Mouse (Mus musculus) cortical plate, adult 2 months (tissue): ENCODE data around the gene Lrrc2. TPM values are rescaled to one million over a fixed set of nuclear protein-coding genes. Genes with fewer than 3 reads are reported as not detected.

ENCODE experiments used
- H3K27ac ChIP-seq: fragments of 200-500 bp; 2 replicates; pipeline ENCODE4 v1.5.1; 2012; ENCODE audit warnings: low read length, control low read depth, inconsistent platforms; ENCODE audit not compliant: insufficient read depth
- H3K4me1 ChIP-seq: fragments of 200-500 bp; 2 replicates; pipeline ENCODE4 v1.6.1; 2011; ENCODE audit warnings: low read length; ENCODE audit not compliant: control insufficient read depth, insufficient read depth
- H3K4me3 ChIP-seq: fragments of 200-500 bp; 2 replicates; pipeline ENCODE4 v1.5.1; 2011; ENCODE audit warnings: mild to moderate bottlenecking, low read length, control low read depth; ENCODE audit not compliant: insufficient read depth
- CTCF ChIP-seq: fragments of 200-500 bp; IDR thresholded peaks from 2 replicates; pipeline ENCODE4 v1.5.1; 2011; ENCODE audit warnings: mild to moderate bottlenecking, control low read depth, low read length; ENCODE audit not compliant: insufficient read depth; ENCODE audit errors: extremely low read depth
- POLR2A ChIP-seq: fragments of 200-500 bp; IDR thresholded peaks from 2 replicates; pipeline ENCODE4 v1.6.1; 2011; ENCODE audit warnings: mild to moderate bottlenecking, low read length, control low read depth; ENCODE audit not compliant: insufficient read depth; ENCODE audit errors: extremely low read depth
- polyA plus RNA-seq: library from polyadenylated mRNA; depleted of rRNA; stranded (reverse); fragments of >200 nt; gene quantifications from 2 replicates; pipeline ENCODE4 v1.2.3, GENCODE M21; 2012

Lrrc2 gene
- polyA plus RNA-seq, 1 experiment, result 1.3 TPM

DNA sequence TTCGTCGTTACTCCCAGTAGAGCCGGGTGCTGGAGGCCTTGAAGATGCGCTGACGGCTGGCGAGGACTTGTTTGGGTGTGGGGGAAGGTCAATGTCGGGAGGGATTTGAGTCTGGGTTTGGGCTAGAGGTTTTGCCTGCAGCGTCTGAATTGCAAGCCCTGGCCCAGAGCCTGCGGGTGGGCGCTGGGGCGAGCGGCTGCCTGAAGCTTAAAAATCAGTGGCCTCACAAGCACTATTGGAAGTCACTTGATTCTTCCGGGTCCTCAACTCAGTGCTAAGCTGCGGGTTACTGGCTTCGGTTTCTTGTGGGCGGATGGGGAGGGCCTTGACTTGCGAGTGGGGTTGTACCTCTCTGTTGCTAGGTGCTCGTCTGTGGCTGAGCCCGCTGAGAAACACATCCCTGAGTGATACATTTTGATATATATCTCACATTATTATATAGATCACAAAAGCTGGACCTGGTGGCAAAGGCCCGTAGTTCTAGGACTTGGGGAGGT lies 4.7 kb upstream of the Lrrc2 start:
- no peak overlapping the region for H3K27ac ChIP-seq
- H3K4me3 ChIP-seq, result no peak overlapping the region
- TF ChIP-seq POLR2A (no peak), CTCF (no peak)
- no peaks in the 10 kb centered on the region for H3K4me1 ChIP-seq

DNA sequence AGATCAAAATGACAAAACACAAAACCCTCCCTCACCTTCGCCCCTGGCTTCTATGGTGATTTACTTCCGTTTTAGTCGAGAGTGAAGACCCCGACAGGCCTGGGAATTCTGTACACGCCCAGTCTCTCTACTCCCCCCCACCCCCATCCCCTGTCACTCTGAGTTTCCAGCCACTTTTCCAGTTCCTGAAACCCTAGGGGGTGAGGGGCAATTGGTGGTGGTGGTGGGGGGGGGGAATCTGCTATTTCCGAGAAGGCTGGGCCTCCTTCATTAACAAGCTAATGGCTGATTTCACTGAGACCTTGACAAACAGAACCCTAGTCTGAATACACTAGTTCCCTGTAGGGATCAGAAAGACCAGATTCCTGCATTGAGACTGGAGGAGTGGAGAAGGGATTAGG lies 4.1 kb upstream of the Lrrc2 start:
- Histone ChIP-seq H3K27ac (no peak overlapping the region), H3K4me3 (no peak overlapping the region), H3K4me1 (no peaks in the 10 kb centered on the region)
- no peak for TF ChIP-seq POLR2A
- no peak for TF ChIP-seq CTCF

DNA sequence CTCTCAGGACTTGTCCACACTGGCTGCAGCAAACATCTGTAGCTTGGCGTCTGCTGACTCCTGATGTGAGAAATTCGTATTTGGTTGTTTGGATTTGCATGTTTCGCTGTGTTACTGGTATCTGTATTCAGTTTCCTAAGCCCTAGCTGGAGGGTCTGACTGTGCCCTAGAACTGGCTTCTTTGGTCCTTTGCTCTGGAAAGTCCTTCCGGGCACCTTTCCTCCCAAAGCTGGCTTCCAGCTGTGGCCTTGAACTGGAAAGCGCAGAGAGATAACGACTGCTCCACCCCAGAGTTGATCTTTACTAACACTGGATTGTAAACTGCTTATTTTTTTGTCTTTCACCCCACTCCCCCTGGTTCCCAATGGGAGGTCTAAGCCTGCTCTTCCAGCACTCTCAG lies 3.4 kb upstream of the Lrrc2 start:
- Histone ChIP-seq H3K4me1 (no peaks in the 10 kb centered on the region), H3K27ac (no peak overlapping the region), H3K4me3 (no peak overlapping the region)
- TF ChIP-seq CTCF, result no peak
- no peak for TF ChIP-seq POLR2A

DNA sequence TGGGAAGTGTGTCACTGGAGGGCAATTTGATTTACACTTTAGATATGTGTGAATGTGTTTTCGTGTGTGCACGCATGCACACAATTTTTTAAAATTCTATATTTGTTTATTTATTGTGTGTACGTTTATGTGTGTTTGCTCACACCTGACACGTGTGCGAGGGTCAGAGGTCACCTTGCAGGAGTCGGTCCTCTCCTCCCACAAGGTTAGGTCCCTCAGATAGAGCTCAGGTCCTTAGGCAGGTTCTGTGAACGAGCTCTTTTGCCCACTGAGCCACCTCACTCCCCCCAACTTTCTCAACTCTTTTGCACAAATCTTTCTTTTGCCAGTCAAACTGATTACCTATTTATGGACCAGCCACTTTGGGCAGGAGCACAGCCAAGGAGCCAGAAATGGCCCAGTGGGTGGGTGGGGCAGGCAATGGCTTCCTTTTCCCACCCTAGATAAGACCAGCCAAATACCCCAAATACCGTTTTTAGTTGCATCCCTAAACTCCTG lies 2.5 kb upstream of the Lrrc2 start:
- Histone ChIP-seq H3K27ac (no peak overlapping the region), H3K4me1 (no peaks in the 10 kb centered on the region), H3K4me3 (no peak overlapping the region)
- no peak for TF ChIP-seq POLR2A
- no peak for TF ChIP-seq CTCF

DNA sequence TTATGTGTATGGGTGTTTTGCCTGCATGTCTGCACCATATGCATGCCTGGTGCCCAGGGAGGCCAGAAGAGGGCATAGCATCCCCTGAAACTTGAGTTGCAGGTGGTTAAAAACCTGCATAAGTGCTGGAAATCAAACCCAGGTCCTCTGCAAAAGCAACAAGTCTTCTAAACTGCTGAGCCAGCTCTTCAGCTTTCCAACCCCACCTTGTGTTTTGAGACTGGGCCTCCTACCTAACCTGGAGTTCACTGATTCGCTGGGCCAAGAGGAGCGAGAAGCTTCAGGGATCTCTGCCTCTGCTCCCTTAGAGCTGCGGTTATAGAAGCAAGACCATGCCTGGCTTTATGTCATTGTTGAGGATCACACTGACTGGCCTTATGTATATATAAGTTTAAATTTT lies 1.2 kb upstream of the Lrrc2 start:
- Histone ChIP-seq H3K4me1 (no peaks in the 10 kb centered on the region), H3K27ac (no peak overlapping the region), H3K4me3 (no peak overlapping the region)
- TF ChIP-seq POLR2A (no peak), CTCF (no peak)

DNA sequence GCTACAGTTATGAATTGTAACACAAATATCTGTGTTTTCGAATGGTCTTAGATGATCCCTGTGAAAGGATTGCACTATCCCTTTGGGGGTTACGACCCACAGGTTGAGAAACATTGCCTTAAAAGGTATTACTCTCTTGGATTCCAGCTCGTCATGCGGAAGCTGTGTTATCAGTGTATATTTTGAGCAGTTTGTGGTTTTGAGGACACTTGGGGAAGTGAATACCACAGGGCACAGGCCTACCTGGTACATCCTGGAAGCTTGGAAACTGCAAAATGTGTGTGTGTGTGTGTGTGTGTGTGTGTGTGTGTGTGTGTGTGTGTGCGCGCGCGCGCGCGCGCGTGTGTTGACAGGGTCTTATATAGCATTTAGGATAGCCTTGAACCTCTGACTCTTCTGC lies 521 bp downstream of the Lrrc2 start:
- no peaks in the 10 kb centered on the region for H3K4me1 ChIP-seq
- no peak overlapping the region for H3K27ac ChIP-seq
- TF ChIP-seq CTCF, result no peak
- no peak for TF ChIP-seq POLR2A

DNA sequence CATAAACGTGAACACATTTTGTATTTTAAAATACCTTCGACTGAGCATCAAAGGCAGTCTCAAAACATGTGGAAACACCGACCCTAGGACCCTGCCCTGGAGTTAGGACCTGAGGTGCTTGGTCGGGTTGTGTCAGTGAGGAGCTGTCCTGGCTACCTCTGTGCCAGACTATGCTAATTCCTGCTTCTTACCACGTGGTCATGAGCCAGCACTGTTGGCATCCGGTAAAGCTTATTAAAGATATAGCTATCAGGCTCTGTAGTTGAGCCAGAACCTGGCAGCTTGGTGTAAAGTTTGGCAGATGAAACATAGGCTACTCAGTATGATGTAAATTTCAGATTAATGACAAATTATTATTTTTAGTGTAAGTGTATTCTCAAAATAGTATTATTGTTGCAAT lies 1.1 kb downstream of the Lrrc2 start:
- H3K27ac ChIP-seq, result no peak overlapping the region
- TF ChIP-seq POLR2A (no peak), CTCF (no peak)
- H3K4me1 ChIP-seq, result no peaks in the 10 kb centered on the region
- H3K4me3 ChIP-seq, result no peak overlapping the region

More for the DNA sequence above, 521 bp downstream of the Lrrc2 start:
- no peak overlapping the region for H3K4me3 ChIP-seq

DNA sequence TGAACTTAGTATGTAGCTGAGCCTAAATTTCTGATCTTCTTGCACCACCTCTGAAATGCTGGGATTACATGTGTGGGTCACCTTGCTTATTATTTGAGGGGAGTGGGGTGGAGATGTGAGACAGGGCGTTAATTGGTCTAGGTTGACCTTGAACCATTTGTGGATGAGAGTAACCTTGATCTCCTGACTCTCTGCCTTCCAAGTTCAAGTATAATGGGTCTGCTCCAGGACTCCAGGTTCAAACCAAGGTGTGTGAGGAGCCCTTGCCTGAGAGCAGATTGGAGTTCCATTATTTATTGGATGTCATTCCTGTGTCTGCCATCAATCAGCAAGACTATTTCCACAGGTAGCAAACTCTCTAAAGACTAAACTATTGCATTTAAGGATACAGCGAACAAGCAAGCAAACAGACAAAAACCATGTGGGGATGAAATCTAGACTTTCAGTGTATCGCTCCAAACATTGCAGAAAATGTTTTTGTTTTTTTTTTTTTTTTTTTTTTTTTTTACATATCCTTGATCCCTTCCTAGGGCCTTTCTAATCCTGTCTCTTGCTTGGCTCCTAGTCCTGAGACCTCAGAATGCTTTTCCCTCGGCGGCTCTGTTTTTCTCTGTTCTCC lies 1.7 kb downstream of the Lrrc2 start:
- TF ChIP-seq POLR2A, result no peak
- no peak for TF ChIP-seq CTCF
- peak overlapping the region; percentile 80; the same call in 1 of the 2 replicates for H3K27ac ChIP-seq
- H3K4me3 ChIP-seq, result peak overlapping the region; percentile 81
- no peaks in the 10 kb centered on the region for H3K4me1 ChIP-seq

DNA sequence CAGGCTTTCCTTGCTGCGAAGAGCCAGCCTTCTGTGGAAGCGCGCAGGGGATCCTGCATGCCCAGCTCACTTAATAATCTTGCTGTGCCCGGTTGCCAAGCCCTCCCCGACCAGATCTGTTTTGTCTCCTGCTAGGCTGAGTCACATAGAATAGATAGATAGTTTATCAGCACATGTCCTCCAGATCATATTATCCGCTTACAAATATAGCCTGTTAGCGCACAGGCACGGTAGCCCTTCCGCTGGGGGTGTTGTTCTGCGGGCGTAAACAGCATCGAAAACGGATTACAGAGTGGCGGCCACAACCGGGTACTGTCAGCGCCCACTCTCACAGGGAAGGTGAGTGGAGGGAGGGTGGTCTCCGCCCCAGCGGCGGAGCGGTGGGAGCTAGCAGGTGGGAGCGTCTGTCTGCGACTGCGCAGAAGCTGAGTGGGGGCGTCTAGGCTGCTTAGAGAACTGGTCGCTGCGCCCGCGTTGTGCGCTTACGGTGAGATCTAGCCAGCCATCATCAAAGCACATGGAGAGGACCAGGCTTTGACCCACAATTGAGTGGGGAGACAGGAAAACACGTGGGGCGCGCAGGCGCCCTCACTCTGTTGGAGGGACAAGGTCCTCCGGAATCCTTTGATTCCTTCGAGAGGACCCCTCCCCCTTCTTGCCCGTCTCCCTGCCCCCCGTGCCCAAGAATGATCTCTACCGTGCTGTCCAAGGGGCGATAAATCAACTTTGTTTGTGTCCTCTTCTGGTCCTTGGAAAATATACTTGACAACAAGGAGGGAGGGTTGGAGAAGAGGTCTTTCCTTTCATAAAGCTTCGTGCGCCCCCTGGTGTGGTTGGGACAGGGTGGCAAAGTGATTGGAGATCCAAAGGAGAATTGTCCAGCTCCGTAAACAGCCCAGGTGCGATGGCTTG lies 2.5 kb downstream of the Lrrc2 start:
- TF ChIP-seq CTCF (peak; percentile 63), POLR2A (peak; percentile 59; the same call in 1 of the 2 replicates)
- H3K4me1 ChIP-seq, result no peaks in the 10 kb centered on the region
- H3K4me3 ChIP-seq, result peak overlapping the region; percentile 81
- H3K27ac ChIP-seq, result peak overlapping the region; percentile 80

DNA sequence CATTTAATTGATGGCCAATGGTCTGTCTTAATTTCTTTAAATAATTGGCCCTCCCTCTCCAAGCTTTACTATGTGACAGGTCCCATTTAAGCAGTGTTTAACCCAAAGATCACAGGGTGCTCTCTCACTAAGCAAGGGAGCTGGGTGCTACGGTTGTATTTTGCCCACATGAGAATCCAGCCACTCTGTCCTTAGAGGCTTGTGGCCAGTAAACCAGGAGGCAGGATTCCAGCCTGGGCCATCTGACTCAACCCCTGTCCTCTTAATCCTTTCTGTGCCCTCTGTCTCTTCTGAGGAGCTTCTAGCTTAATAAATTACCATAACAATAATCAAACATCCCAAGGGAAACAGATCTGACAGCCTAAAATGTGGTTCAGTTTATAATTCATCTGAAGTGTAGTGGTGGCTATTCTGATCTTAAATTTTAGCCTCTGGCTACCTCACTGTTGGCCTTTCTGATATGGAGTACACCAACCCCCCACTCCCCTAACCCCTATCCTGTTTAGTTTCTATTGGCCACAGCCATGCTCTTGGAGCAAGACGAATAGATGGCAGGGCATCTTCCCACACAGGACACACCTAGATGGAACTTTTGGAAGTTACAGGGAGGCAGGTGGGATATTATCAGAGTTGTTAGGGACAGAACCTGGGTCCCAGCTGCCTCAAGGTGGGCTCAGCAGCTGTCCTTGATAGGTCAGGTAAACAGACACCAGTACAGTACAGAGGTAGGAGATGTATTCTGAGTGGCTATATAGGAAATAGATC lies 3.5 kb downstream of the Lrrc2 start:
- H3K27ac ChIP-seq, result no peak overlapping the region
- TF ChIP-seq CTCF (no peak), POLR2A (no peak)
- no peaks in the 10 kb centered on the region for H3K4me1 ChIP-seq
- no peak overlapping the region for H3K4me3 ChIP-seq
